9 mouse cellular contexts compared by ENCODE assay signal in the genomic region with DNA sequence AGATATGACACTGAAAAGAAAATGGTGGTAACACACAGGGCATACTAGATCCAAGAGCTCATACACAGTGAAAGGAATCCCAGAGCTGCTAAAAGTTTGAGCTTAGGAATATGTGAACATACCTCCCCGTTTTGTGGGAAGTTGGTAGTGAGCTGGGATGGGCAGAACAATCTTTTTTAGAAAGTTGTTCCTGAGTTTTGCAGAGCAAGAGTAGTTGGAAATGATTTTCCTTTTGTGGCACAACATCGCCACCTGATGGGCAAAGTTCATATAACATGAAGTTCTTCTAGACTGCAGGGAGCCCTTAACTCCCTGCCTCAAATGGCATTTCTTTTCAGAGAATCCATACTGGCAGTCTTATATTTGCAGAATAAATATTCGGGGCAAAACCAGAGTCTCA. TPM values are rescaled to one million over a fixed set of nuclear protein-coding genes. Genes with fewer than 3 reads are reported as not detected.
A peak's percentile ranks its signal among the peaks of the same experiment; 100 is the strongest.
DNase-seq lines count a peak whose midpoint lies in the region; ATAC-seq and TF ChIP-seq lines count a peak whose summit lies in the region.
"Had no signal": no experiment of that assay in that cellular context is flagged by ENCODE, and none has a peak within 500 bp of the region (broad histone marks: within the 10 kb centered on the region; RNA-seq: fewer than 3 reads in every experiment).

No protein-coding gene starts in this region.

- TF ChIP-seq POLR2A in MEL (IDR thresholded peaks at IDR 0.05; ENCODE audit: control insufficient read depth in 1 of 2, insufficient read depth in 1 of 2, low read depth in 1 of 2, low read length in 2 of 2, poor library complexity in 1 of 2) = no peak

- peak; percentile 21 to 78 (median 28); a peak in 5 of 6 replicates for TF ChIP-seq CTCF in MEL (IDR thresholded peaks at IDR 0.05 in 2 of 3, conservative IDR thresholded peaks at IDR 0.05 in 1 of 3; ENCODE audit: control insufficient read depth in 1 of 3, insufficient read depth in 1 of 3, low read depth in 2 of 3, low read length in 3 of 3, poor library complexity in 1 of 3, severe bottlenecking in 1 of 3)
- peak; percentile 62 for TF ChIP-seq CTCF in heart, postnatal 0 days (IDR thresholded peaks at IDR 0.05; ENCODE audit: low read depth)

- no peak for ATAC-seq in forebrain, embryonic 12.5 days (ENCODE audit: low FRiP score)
- ATAC-seq in heart, postnatal 0 days (ENCODE audit: insufficient read depth, low read depth) = no peak

- 7% methylated on average over 3 of the region's 3 CpGs for whole genome bisulfite sequencing in forebrain, embryonic 10.5 days
- WGBS in forebrain, embryonic 12.5 days = 9% methylated on average over 3 of the region's 3 CpGs
- WGBS in heart, postnatal 0 days = 5% methylated on average over 3 of the region's 3 CpGs
- 7% methylated on average over 3 of the region's 3 CpGs for WGBS in midbrain, embryonic 10.5 days

- H3K9ac ChIP-seq in forebrain, embryonic 12.5 days = no peak overlapping the region
- H3K9ac ChIP-seq in MEL (ENCODE audit: control insufficient read depth, low read depth, low read length, poor library complexity, severe bottlenecking) = no peak overlapping the region
- no peak overlapping the region for H3K9ac ChIP-seq in heart, postnatal 0 days (replicated peaks; ENCODE audit: low read depth, low read length)
- H3K9ac ChIP-seq: liver, embryonic 15.5 days had no signal

- no peak for TF ChIP-seq EP300 in MEL (IDR thresholded peaks at IDR 0.05; ENCODE audit: low read depth in 1 of 2, low read length in 2 of 2)
- no peak for TF ChIP-seq EP300 in heart, postnatal 0 days (IDR thresholded peaks at IDR 0.05; ENCODE audit: low read depth)

- H3K4me2 ChIP-seq in forebrain, embryonic 12.5 days = no peak overlapping the region
- no peak overlapping the region for H3K4me2 ChIP-seq in heart, postnatal 0 days (ENCODE audit: low read depth, low read length)
- H3K4me2 ChIP-seq: liver, embryonic 15.5 days had no signal

- H3K27me3 ChIP-seq in forebrain, embryonic 10.5 days (ENCODE audit: poor library complexity, severe bottlenecking) = peaks cover 13% of the 10 kb centered on the region
- 0 out of 2 replicates have a peak, but pooled peaks cover 6% of the 10 kb centered on the region for H3K27me3 ChIP-seq in forebrain, embryonic 12.5 days
- H3K27me3 ChIP-seq in MEL (ENCODE audit: control insufficient read depth in 1 of 2, insufficient read depth in 2 of 2, low read length in 2 of 2) = peaks cover 0 to 1% of the 10 kb centered on the region in 2 experiments; a peak in 1 of 4 replicates
- no peaks in the 10 kb centered on the region for H3K27me3 ChIP-seq in heart, postnatal 0 days (ENCODE audit: control insufficient read depth, insufficient read depth, low read length)
- H3K27me3 ChIP-seq in midbrain, embryonic 10.5 days (ENCODE audit: low read depth, poor library complexity, severe bottlenecking) = 0 out of 2 replicates have a peak, but pooled peaks cover 11% of the 10 kb centered on the region

- H3K4me1 ChIP-seq in forebrain, embryonic 10.5 days = peaks cover 9% of the 10 kb centered on the region
- no peaks in the 10 kb centered on the region for H3K4me1 ChIP-seq in forebrain, embryonic 12.5 days
- H3K4me1 ChIP-seq in MEL (ENCODE audit: control insufficient read depth in 1 of 2, insufficient read depth in 2 of 2, low read length in 2 of 2) = no peaks in the 10 kb centered on the region
- H3K4me1 ChIP-seq in heart, postnatal 0 days (ENCODE audit: control insufficient read depth, insufficient read depth) = no peaks in the 10 kb centered on the region
- H3K4me1 ChIP-seq in midbrain, embryonic 10.5 days = peaks cover 4% of the 10 kb centered on the region; the same call in 1 of the 2 replicates
- H3K4me1 ChIP-seq: liver, embryonic 15.5 days had no signal

- peak; percentile 47 for DNase-seq in forebrain, embryonic 10.5 days (ENCODE audit: extremely low spot score, low spot score)
- DNase-seq in MEL (ENCODE audit: low read depth, low spot score) = peak; percentile 60
- peak; percentile 11 to 49 for DNase-seq in cerebellum, postnatal 36 days
- DNase-seq in heart, postnatal 0 days (ENCODE audit: low spot score) = peak; percentile 23
- DNase-seq in layer of hippocampus, postnatal 36 days = peak; percentile 32 to 54
- DNase-seq in midbrain, embryonic 10.5 days (ENCODE audit: low spot score) = peak; percentile 58
- peak; percentile 78 for DNase-seq in testis, postnatal 10 days (ENCODE audit: low spot score)

- TF ChIP-seq RAD21 in MEL (IDR thresholded peaks at IDR 0.05; ENCODE audit: low read depth, low read length) = peak; percentile 88

- no peaks in the 10 kb centered on the region for H3K36me3 ChIP-seq in forebrain, embryonic 10.5 days (replicated peaks)
- H3K36me3 ChIP-seq in forebrain, embryonic 12.5 days (replicated peaks) = no peaks in the 10 kb centered on the region
- H3K36me3 ChIP-seq in MEL (ENCODE audit: control insufficient read depth in 1 of 2, insufficient read depth in 2 of 2, low read length in 2 of 2) = no peaks in the 10 kb centered on the region
- no peaks in the 10 kb centered on the region for H3K36me3 ChIP-seq in heart, postnatal 0 days (replicated peaks; ENCODE audit: control insufficient read depth, insufficient read depth, low read length)
- no peaks in the 10 kb centered on the region for H3K36me3 ChIP-seq in midbrain, embryonic 10.5 days
- H3K36me3 ChIP-seq: liver, embryonic 15.5 days had no signal

- H3K27ac ChIP-seq in forebrain, embryonic 10.5 days = no peak overlapping the region
- no peak overlapping the region for H3K27ac ChIP-seq in forebrain, embryonic 12.5 days
- H3K27ac ChIP-seq in MEL (ENCODE audit: control insufficient read depth, low read depth, low read length) = no peak overlapping the region
- no peak overlapping the region for H3K27ac ChIP-seq in heart, postnatal 0 days (ENCODE audit: low read depth)
- no peak overlapping the region for H3K27ac ChIP-seq in midbrain, embryonic 10.5 days (replicated peaks)
- H3K27ac ChIP-seq: liver, embryonic 15.5 days had no signal

- no peak overlapping the region for H3K4me3 ChIP-seq in forebrain, embryonic 10.5 days
- no peak overlapping the region for H3K4me3 ChIP-seq in forebrain, embryonic 12.5 days (replicated peaks)
- no peak overlapping the region for H3K4me3 ChIP-seq in MEL (ENCODE audit: control insufficient read depth in 1 of 2, insufficient read depth in 1 of 2, low read depth in 2 of 2, low read length in 2 of 2)
- no peak overlapping the region for H3K4me3 ChIP-seq in heart, postnatal 0 days (ENCODE audit: low read depth, low read length)
- H3K4me3 ChIP-seq in midbrain, embryonic 10.5 days = no peak overlapping the region
- H3K4me3 ChIP-seq: liver, embryonic 15.5 days had no signal

- H3K9me3 ChIP-seq in forebrain, embryonic 10.5 days = no peaks in the 10 kb centered on the region
- H3K9me3 ChIP-seq in forebrain, embryonic 12.5 days = no peaks in the 10 kb centered on the region
- no peaks in the 10 kb centered on the region for H3K9me3 ChIP-seq in MEL (replicated peaks; ENCODE audit: insufficient read depth, low read length)
- H3K9me3 ChIP-seq in heart, postnatal 0 days (replicated peaks; ENCODE audit: control insufficient read depth, low read length) = no peaks in the 10 kb centered on the region
- H3K9me3 ChIP-seq in midbrain, embryonic 10.5 days (replicated peaks) = no peaks in the 10 kb centered on the region
- H3K9me3 ChIP-seq: liver, embryonic 15.5 days had no signal

- H3K79me2 ChIP-seq in MEL (ENCODE audit: control insufficient read depth, insufficient read depth, low read length, poor library complexity) = no peaks in the 10 kb centered on the region

TF ChIP-seq in MEL, 35 proteins besides CTCF, POLR2A, EP300 and RAD21:
- TF ChIP-seq TCF12 (IDR thresholded peaks at IDR 0.05; ENCODE audit: low read depth, low read length) (no peak), RCOR1 (IDR thresholded peaks at IDR 0.05; ENCODE audit: low read depth, low read length) (no peak), SMC3 (IDR thresholded peaks at IDR 0.05; ENCODE audit: low read depth, low read length) (peak; percentile 74), ZC3H11A (IDR thresholded peaks at IDR 0.05; ENCODE audit: low read depth, low read length) (peak; percentile 47; the same call in 1 of the 2 replicates), GATA1 (IDR thresholded peaks at IDR 0.05; ENCODE audit: low read depth, low read length) (no peak), UBTF (IDR thresholded peaks at IDR 0.05; ENCODE audit: borderline replicate concordance, insufficient read depth, low read depth, low read length) (no peak), JUND (IDR thresholded peaks at IDR 0.05; ENCODE audit: low read depth, low read length) (no peak), MXI1 (IDR thresholded peaks at IDR 0.05; ENCODE audit: low read depth, low read length) (no peak)

RNA-seq across cellular contexts. Expression of a gene that starts 33.3 kb away (rescaled TPM):
- 3.5 and 3.9 TPM in 2 replicates for polyA plus RNA-seq in forebrain, embryonic 10.5 days (2016; fragmentation: Nextera tagmentation; extraction: Ambion mirVana)
- polyA plus RNA-seq in forebrain, embryonic 12.5 days (2016; fragmentation: Nextera tagmentation; extraction: Ambion mirVana) = 3.4 and 4.6 TPM in 2 replicates
- not detected in 2 replicates for total RNA-seq in MEL (2012; rRNA removed)
- polyA plus RNA-seq in MEL (2012; ENCODE audit: insufficient read depth in 1 of 2, insufficient read length in 2 of 2, low read depth in 1 of 2, low replicate concordance in 2 of 2, missing spikeins in 1 of 2) = not detected
- not detected in 2 replicates for total RNA-seq in heart, postnatal 0 days (2014; rRNA removed; ENCODE audit: low replicate concordance)
- polyA plus RNA-seq in heart, postnatal 0 days (2015; fragmentation: Nextera tagmentation; extraction: Ambion mirVana) = not detected in 2 replicates
- total RNA-seq in layer of hippocampus, postnatal 36 days (2021) = 1 to 10 TPM; 4.7 to 4.8 TPM
- polyA plus RNA-seq in midbrain, embryonic 10.5 days (2016; fragmentation: Nextera tagmentation; extraction: Ambion mirVana) = 7.0 and 7.1 TPM in 2 replicates

Comparison
In these comparisons a context has a peak if more than half of its experiments do, and no peak if none do; other contexts are left out.
1. DNase-seq: peak in every context shown above with its lines; median percentile 78 in testis, postnatal 10 days; 60 in MEL; 58 in midbrain, embryonic 10.5 days; 47 in forebrain, embryonic 10.5 days; 43 in layer of hippocampus, postnatal 36 days; 30 in cerebellum, postnatal 36 days; 23 in heart, postnatal 0 days.